Mouse (Mus musculus) ES-E14 (cell line): ENCODE data around the gene Hsph1. TPM values are rescaled to one million over a fixed set of nuclear protein-coding genes. Genes with fewer than 3 reads are reported as not detected.

ENCODE experiments used
- DNase-seq: peaks from one replicate; pipeline ENCODE4 v3.0.0-alpha.2; 2013; ENCODE audit warnings: low read depth, low spot score
- H3K27ac ChIP-seq: 2 replicates; pipeline ENCODE4 v1.5.1; 2012; ENCODE audit warnings: low read depth, mild to moderate bottlenecking, low read length, moderate library complexity, mixed read lengths; ENCODE audit not compliant: poor library complexity, insufficient read depth, severe bottlenecking
- H3K36me3 ChIP-seq: 2 replicates; pipeline ENCODE4 v1.6.1; 2012; ENCODE audit warnings: mild to moderate bottlenecking, low read length, moderate library complexity, mixed read lengths; ENCODE audit not compliant: control insufficient read depth, poor library complexity, insufficient read depth, severe bottlenecking
- H3K4me1 ChIP-seq, 2 experiments: fragments of 150-350 bp in 1 of 2; sonication (generic) in 1 of 2; 2 replicates each; pipeline ENCODE4 v1.6.1; 2012; ENCODE audit warnings: low read length in 2 of 2, mild to moderate bottlenecking in 1 of 2, mixed read lengths in 1 of 2; ENCODE audit not compliant: control insufficient read depth in 2 of 2, insufficient read depth in 2 of 2, poor library complexity in 1 of 2
- H3K4me3 ChIP-seq, 2 experiments: fragments of 150-350 bp in 1 of 2; sonication (generic) in 1 of 2; 2 replicates each; pipeline ENCODE4 v1.5.1; 2012; ENCODE audit warnings: low read length in 2 of 2, low read depth in 1 of 2, mild to moderate bottlenecking in 1 of 2, mixed read lengths in 1 of 2; ENCODE audit not compliant: insufficient read depth in 1 of 2, poor library complexity in 1 of 2, severe bottlenecking in 1 of 2
- H3K9ac ChIP-seq: 2 replicates; pipeline ENCODE4 v1.6.1; 2012; ENCODE audit warnings: low read depth, mild to moderate bottlenecking, low read length, mixed read lengths; ENCODE audit not compliant: poor library complexity, insufficient read depth, severe bottlenecking
- H3K9me3 ChIP-seq: fragments of 150-350 bp; sonication (generic); 2 replicates; pipeline ENCODE4 v1.6.1; 2012; ENCODE audit warnings: low read depth, mild to moderate bottlenecking, low read length; ENCODE audit not compliant: control insufficient read depth, insufficient read depth
- CHD2 ChIP-seq: IDR thresholded peaks from 2 replicates; pipeline ENCODE4 v1.6.1; 2014; ENCODE audit warnings: mild to moderate bottlenecking, low read depth, low read length, inconsistent platforms
- HCFC1 ChIP-seq: IDR thresholded peaks from 2 replicates; pipeline ENCODE4 v1.6.1; 2012; ENCODE audit warnings: low read length, inconsistent platforms, borderline replicate concordance; ENCODE audit not compliant: insufficient read depth
- MAFK ChIP-seq: IDR thresholded peaks from 2 replicates; pipeline ENCODE4 v1.6.1; 2014; ENCODE audit warnings: mild to moderate bottlenecking, low read depth, low read length, inconsistent platforms; ENCODE audit not compliant: insufficient read depth
- ZC3H11A ChIP-seq: IDR thresholded peaks from 2 replicates; pipeline ENCODE4 v1.6.1; 2012; ENCODE audit warnings: low read depth, mild to moderate bottlenecking, inconsistent platforms, low read length, borderline replicate concordance
- ZNF384 ChIP-seq: IDR thresholded peaks from 2 replicates; pipeline ENCODE4 v1.6.1; 2012; ENCODE audit warnings: low read depth, low read length, inconsistent platforms
- in situ Hi-C, 2 experiments: fragments of 600-800 bp; cut with MboI; formaldehyde crosslinking; loops; one replicate each; pipeline ENCODE4 v1.15.1; 2025; ENCODE audit warnings: low sequenced_read_pairs in 2 of 2, inconsistent platforms in 1 of 2; ENCODE audit not compliant: unreplicated experiment in 2 of 2
- total RNA-seq: library from RNA; depleted of rRNA; stranded (reverse); fragments of 300-350 nt; gene quantifications from 2 replicates; pipeline ENCODE4 v1.2.3, GENCODE M21; 2012

The Hsph1 gene
- total RNA-seq, 1 experiment = 98.3 TPM

DNA sequence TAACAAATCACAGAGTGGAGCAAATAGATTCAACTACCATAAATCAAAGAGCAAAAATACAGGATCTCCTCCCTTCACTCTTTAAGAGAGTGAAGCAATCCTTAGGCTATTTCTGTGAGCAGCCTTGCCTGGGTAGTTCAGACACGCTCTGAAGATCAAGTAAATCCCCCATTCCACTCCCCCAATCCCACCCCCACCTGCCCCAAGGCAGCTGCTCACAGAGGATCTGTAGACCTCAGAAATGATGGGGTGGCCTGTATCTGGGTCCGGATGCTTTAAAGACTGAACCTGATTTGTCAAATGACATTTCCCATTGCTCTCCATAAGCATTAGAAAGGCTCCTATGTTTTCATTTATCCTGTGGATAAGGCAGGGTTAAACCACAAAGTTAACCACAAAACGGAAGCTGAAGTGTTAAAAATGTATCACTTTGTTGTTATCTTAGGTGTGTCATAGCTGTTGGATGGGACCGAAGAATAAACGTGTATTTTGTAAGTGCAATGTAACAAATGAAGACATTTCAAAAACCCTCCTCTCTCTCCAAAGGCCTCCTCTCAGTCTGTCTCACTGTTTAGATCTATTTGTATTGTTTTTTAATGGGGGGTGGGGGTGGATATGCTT lies 53.4 kb downstream of the Hsph1 start:
- Histone ChIP-seq H3K27ac (no peak overlapping the region), H3K4me1 (peaks cover 0 to 3% of the 10 kb centered on the region in 2 experiments; a peak in 1 of 4 replicates), H3K9me3 (no peaks in the 10 kb centered on the region), H3K36me3 (no peaks in the 10 kb centered on the region), H3K9ac (no peak overlapping the region), H3K4me3 (no peak overlapping the region)
- DNase-seq = no peak
- no peak for TF ChIP-seq ZC3H11A
- TF ChIP-seq MAFK = no peak
- no peak for TF ChIP-seq CHD2
- TF ChIP-seq HCFC1 = no peak
- no peak for TF ChIP-seq ZNF384
- in situ Hi-C loops = no loop called here

DNA sequence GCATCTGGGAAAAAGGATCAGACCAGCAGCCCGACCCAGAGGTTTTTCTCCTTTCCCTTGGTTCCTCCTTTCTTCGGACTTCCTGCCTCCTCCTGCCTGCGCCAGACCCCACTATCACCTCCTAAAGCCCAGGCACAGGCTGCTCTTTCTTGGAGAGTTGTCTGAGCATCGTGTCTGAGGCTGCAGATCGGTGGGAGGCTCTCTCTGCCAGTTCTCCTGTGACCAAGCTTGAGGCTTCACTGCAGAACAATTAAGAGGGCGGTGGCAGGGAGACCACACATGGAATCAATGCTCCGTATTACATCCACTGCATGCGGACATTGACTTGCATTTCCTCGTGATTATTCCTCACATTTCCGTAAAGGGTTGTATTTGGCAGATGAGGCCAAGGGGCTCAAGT lies 58.7 kb downstream of the Hsph1 start:
- no peak for TF ChIP-seq CHD2
- no peak for TF ChIP-seq ZNF384
- no peak for TF ChIP-seq ZC3H11A
- TF ChIP-seq MAFK = no peak
- no peak overlapping the region for H3K9ac ChIP-seq
- no peak overlapping the region for H3K4me3 ChIP-seq
- no peak overlapping the region for H3K27ac ChIP-seq
- no peak for DNase-seq
- no peaks in the 10 kb centered on the region for H3K4me1 ChIP-seq
- in situ Hi-C loops = no loop called here
- no peaks in the 10 kb centered on the region for H3K36me3 ChIP-seq
- no peaks in the 10 kb centered on the region for H3K9me3 ChIP-seq

DNA sequence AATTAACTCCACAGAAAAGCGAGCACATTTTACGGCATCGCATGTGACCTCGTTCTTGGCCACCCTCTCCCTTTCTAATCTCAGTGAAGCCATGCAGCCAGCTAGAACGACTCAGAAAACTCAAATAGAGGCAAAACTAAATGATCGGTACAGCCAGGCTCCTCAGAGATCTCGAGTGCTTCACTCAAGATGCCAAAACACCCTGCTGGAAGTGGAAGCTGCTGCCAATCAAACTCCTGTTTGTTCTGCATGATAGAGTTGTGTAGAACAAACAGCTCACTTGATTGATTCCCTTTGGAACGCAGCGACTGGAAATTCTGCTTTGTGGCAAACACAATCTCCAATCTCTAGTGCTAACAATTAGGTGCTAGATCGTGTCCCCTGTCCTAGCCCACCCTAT lies 59.2 kb downstream of the Hsph1 start:
- H3K27ac ChIP-seq = no peak overlapping the region
- no peaks in the 10 kb centered on the region for H3K9me3 ChIP-seq
- no peak for DNase-seq
- H3K4me1 ChIP-seq = no peaks in the 10 kb centered on the region
- in situ Hi-C loops = no loop called here
- no peaks in the 10 kb centered on the region for H3K36me3 ChIP-seq
- TF ChIP-seq ZNF384 (no peak), MAFK (no peak), CHD2 (no peak), HCFC1 (no peak), ZC3H11A (no peak)
- no peak overlapping the region for H3K4me3 ChIP-seq
- H3K9ac ChIP-seq = no peak overlapping the region

DNA sequence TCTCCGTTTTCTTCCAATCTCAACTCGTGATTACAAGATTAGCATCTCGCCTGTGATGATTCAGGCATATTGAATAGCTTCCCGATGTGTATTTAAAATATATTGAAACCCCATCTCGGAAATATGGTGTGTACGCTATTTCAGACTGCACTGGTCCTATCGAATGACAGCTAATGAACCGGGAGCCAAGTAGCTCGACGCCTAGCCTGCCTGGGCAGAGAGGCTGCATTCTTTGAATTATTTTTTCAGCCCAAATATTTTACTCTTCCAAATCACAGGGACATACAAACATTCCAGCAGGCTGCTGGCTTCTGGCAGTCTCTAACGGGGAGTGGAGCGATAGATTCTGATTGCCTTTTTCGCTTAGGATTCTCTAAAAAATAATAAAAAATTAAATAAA lies 67.2 kb downstream of the Hsph1 start:
- H3K4me3 ChIP-seq = no peak overlapping the region
- TF ChIP-seq ZC3H11A = no peak
- TF ChIP-seq ZNF384 = no peak
- TF ChIP-seq CHD2 = no peak
- TF ChIP-seq MAFK = no peak
- no peak for TF ChIP-seq HCFC1
- in situ Hi-C loops = loop anchor here in 1 of 2 experiments (25.0 kb wide), 1 partner anchor 93 kb away; no protein-coding TSS in a partner anchor
- H3K27ac ChIP-seq = no peak overlapping the region
- H3K36me3 ChIP-seq = no peaks in the 10 kb centered on the region
- H3K4me1 ChIP-seq = peaks cover 0 to 6% of the 10 kb centered on the region in 2 experiments; a peak in 1 of 4 replicates
- DNase-seq = no peak
- H3K9me3 ChIP-seq = no peaks in the 10 kb centered on the region
- no peak overlapping the region for H3K9ac ChIP-seq
